Mouse (Mus musculus) forelimb bud, embryonic 11.5 days (tissue): ENCODE results near the gene Tsfm.
A peak's percentile ranks its signal among the peaks of the same experiment; 100 is the strongest.
"Not testable (repeated sequence)": the region's sequence is repeated elsewhere in the genome, so short reads cannot be mapped to it uniquely, and the experiment has no call there.

ENCODE experiments used
- DNase-seq: peaks from one replicate; pipeline ENCODE4 v3.0.0-alpha.2; 2012; ENCODE audit warnings: low read depth, low spot score

Gene Tsfm

GRCm38 (mm10) chr10:127030336-127031296 lies at the start of gene Tsfm:
Gene Tsfm (minus strand): TSS chr10:127030840.
- peak; percentile 92 for DNase-seq

- no peak for DNase-seq
Measured at GRCm38 (mm10) chr10:127079665-127080391, 49.2 kb upstream of the Tsfm start.

DNA sequence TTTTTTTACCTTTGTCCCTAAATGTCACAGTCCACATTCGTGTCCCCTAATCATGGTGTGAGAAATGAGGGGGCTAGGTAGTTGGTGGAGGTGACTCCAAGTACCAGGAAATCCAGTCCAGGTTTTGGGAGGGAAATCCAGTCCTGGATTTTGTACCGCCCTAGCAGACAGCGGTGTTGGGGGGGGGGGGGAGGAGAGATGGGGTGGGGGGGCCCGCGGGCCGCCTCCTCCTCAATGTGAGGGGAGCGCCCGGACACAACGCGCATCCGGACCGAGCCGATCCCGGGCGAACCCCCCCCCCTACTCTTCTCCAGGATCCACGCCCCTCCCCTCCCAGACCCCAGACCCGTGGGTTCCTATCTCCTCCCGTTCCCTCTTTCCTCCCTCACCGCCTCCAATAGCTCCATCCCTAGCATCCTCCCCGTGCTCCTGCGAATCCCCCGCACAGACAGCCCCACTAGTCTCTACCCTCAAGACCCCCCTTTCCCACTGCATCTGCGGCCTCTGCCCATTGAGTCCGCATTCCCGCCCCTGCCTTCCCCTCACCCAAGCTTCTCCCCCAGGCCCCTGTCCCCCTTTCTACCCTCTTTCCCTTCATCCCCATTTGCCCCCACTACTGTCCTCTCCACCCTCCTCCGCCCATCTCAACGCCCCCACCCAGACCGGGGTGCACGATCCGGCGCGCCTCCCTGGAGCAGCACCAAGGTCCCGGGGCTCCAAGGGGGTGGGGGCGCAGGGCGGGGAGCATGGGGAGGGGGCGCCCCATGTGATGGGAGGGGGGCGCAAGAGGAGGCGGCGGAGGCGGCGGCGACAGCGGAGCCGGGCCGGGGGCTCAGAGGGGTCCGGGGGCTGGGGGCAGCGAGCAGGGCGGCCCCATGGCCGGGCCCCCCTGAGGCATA lies 48.3 kb upstream of the Tsfm start:
- peak; percentile 50 for DNase-seq

DNA sequence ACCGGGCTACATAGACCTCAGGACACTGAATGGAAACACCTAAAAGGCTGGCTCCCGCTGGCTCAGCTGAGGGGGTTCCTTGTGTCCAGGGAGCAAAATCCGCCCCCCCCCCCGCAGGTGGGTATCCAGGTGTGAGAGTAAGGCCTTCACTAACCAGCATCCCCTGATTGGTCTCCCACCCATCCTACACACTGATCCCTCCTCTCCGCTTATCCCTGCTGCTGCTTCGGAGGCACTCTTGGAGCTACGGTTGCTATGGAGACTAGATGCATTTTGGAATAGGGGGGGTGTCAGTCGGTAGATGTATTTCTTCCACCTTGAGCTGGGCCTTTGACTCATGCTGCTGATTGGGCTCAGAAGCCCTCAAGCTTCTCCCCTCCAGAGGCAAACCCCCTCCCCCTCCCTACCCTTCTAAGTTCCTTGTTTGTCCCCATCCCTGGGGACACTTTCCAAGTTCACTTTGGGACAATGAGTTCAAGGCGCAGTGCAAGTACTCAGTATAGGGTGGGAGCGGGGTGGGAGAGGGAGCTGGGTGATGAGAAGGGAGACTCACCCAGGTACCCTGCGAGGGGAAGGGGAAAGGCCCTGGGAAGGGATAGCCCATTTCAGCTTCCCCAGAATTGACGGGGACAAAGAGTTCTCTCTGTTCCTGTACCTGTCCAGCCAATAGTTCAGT lies 47.5 kb upstream of the Tsfm start:
- DNase-seq = no peak

- DNase-seq = no peak
Measured at GRCm38 (mm10) chr10:127077515-127077914, 46.9 kb upstream of the Tsfm start.

GRCm38 (mm10) chr10:127076082-127076481 lies 45.4 kb upstream of the Tsfm start:
- DNase-seq = no peak

DNA sequence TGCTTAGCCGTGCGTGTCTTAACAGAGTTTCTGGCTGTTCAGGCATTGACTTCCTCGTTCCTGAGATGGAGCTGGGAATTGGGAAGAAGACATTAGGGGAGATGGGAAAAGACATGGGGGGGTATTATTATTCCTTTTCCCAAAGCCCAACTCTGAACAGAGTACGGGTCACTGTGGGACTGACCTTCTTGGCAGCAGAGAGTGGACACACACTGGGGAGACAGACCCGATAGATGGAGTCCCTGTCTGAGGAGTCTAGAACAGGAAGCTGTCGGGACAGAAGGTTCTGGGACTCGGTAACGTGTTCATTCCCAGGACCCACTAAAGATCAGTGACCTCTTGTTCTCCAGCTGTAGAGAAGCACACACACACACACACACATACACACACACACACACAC lies 45.0 kb upstream of the Tsfm start:
- no peak for DNase-seq

- no peak for DNase-seq
Measured at GRCm38 (mm10) chr10:127075080-127075479, 44.4 kb upstream of the Tsfm start, which contains the start of gene Agap2. Gene Agap2 (plus strand): TSS chr10:127075284.

DNA sequence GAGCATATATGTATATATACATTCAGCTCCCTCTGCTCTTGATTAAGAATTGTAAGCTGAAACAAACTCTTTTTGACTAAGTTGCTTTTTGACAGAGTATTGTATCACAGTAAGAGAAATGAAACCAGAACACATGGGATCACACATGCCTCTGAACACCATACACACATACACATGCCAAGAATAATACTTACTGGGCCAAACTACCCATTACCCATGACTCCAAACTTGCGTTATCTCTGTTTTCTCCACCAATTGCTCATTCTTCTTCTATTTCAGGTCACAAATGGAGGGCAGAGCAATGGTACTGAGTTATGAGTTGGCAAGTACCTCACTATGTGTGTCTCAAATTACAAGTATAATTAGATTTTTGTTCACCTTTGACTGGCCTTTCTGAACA lies 43.3 kb upstream of the Tsfm start:
- no peak for DNase-seq

DNA sequence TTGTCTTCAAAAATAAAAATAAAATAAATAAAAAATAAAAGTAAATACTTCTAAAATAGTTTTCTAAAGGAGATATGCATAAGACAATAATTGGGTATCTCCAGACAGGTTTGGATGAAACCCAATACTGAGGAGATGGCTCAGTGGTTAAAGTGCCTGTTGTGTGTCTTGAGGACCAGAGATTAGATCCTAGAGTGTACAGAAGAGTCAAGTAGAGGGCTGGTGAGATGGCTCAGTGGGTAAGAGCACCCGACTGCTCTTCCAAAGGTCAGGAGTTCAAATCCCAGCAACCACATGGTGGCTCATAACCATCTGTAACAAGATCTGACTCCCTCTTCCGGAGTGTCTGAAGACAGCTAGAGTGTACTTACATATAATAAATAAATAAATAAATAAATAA lies 42.3 kb upstream of the Tsfm start:
- not testable (repeated sequence) for DNase-seq

DNA sequence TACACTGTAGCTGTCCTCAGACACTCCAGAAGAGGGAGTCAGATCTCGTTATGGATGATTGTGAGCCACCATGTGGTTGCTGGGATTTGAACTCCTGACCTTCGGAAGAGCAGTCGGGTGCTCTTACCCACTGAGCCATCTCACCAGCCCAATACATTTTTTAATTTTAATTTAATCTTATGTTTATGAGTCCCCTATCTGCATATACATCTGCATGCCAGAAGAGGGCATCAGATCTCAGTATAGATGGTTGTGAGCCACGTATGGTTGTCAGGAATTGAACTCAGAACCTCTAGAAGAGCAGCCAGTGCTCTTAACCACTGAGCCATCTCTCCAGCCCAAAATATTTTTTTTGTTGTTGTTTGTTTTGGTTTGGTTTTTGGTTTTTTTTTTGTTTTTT lies 41.6 kb upstream of the Tsfm start:
- DNase-seq = not testable (repeated sequence)

GRCm38 (mm10) chr10:127071203-127071602 lies 40.6 kb upstream of the Tsfm start:
- no peak for DNase-seq

DNA sequence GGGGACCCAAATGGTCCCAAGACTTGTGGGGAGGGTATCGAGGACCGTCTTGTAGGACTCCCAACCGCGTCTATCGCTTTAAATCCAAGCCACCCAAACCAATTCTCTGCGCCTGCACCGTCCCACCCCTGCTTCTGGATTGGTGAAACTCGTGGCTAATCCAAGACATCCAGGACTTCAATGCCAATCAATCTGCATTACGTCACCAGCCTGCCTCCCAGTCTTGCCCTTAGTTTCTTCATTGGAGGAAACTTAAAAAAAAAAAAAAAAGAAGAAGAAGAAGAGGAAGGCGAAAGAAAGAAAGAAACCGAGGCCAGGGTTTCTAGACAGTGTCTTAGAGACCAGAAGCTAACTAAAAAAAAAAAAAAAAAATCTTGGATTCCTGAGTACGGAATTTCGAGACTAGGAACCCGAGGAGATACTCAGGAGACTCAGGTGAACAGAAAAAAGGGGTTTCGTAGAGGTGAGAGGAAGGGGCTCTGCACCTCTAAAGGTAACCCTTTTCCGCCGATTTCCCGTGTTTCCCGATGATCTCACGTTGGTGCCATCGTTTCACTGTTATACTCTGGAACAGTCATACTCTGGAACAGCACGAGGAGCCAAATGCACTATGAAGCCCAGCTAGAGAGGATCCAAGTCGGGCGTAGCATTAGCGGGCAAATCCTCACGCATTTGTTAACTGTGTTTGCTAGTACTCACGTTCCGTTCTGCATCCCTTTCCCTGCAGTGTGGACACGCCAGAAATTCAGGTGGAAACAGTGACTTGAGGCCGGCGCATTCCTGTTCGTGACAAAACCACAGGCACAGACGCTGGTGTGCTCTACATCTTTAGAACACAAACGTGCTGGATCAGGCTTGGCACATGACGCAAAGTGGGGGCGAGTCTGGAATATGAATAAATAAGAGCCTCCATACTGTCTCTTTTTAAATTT lies 39.8 kb upstream of the Tsfm start, which contains the start of gene Tspan31:
TSS of gene Tspan31 (minus strand) at position 75 of the 932 bp plus-strand sequence.
- DNase-seq = peak; percentile 95

DNA sequence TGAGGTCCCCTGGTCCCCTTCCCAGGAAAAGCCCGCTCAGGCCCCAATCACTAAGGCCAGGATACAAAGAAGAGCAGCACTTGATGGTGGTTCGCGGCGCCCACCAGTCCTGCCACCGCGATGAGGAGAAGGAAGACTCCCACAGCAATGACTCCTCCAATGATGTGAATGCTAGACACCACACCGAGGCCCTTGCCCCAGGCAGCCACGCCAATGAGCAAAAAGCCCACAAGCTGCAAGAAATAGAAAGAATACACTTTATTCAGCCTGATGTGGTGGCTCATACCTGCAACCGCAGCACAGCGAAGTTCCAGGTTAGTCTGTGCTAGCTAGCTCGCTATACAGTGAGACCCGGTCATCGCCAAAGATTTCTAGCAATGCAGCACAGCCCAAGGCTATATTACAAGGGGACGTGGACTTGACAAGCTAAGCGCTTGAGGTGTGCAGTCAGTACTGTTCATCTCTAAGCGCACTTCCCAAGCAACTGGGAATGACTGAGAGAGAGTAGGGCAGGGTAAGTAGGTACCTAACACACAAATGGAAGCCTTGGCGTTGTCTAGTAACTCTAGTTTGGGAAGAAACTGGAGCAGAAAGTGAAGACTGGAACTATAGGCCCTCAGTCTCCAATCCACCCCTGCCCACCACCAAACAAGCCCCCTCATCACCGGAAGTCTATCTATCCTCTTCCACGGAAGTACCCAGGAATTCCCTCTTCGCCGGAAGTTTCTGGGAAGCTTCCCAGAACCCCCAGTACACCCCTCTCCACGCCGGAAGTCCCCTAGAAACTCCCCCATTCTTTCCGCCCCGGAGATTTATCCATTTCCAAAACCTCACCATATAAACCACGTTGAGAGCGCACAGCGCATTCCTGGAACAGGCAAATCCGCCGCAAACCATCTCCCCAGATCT lies 38.9 kb upstream of the Tsfm start:
- DNase-seq = no peak

GRCm38 (mm10) chr10:127068360-127069038 lies 37.9 kb upstream of the Tsfm start:
- no peak for DNase-seq

- DNase-seq = no peak
Measured at GRCm38 (mm10) chr10:127066519-127067018, 35.9 kb upstream of the Tsfm start.

- no peak for DNase-seq
Measured at GRCm38 (mm10) chr10:127065981-127066380, 35.3 kb upstream of the Tsfm start.
